Mouse (Mus musculus) c-Kit-positive CD71-negative TER-119-negative erythroid progenitor cells, embryonic 14.5 days (primary cell): ENCODE results near the gene Ppp1r18.
A peak's percentile ranks its signal among the peaks of the same experiment; 100 is the strongest.

Source experiments
- DNase-seq: peaks from one replicate; pipeline ENCODE4 v3.0.0-alpha.2; 2013; ENCODE audit warnings: low read depth

Ppp1r18 gene

GRCm38 (mm10) chr17:35909919-35910369, 44.6 kb downstream of the Ppp1r18 start, which contains the start of gene Atat1:
TSS of gene Atat1 (minus strand) at chr17:35910075.
- DNase-seq, result peak; percentile 96

- DNase-seq, result no peak
Observed at GRCm38 (mm10) chr17:35914975-35915374, 49.6 kb downstream of the Ppp1r18 start.

GRCm38 (mm10) chr17:35915538-35916296, 50.3 kb downstream of the Ppp1r18 start:
- no peak for DNase-seq

GRCm38 (mm10) chr17:35916297-35917142, 51.1 kb downstream of the Ppp1r18 start, which contains the start of the genes Mrps18b and Ppp1r10:
TSS of gene Mrps18b (minus strand) at chr17:35916389.
TSS of gene Ppp1r10 (plus strand) at chr17:35916434.
- DNase-seq, result peak; percentile 95

- no peak for DNase-seq
Observed at GRCm38 (mm10) chr17:35917143-35917462, 51.7 kb downstream of the Ppp1r18 start.

GRCm38 (mm10) chr17:35917463-35918251, 52.3 kb downstream of the Ppp1r18 start:
- DNase-seq, result no peak

GRCm38 (mm10) chr17:35918276-35919059, 53.1 kb downstream of the Ppp1r18 start:
- DNase-seq, result no peak

GRCm38 (mm10) chr17:35919060-35919715, 53.8 kb downstream of the Ppp1r18 start:
- peak; percentile 97 for DNase-seq

- no peak for DNase-seq
Observed at GRCm38 (mm10) chr17:35919864-35920301, 54.5 kb downstream of the Ppp1r18 start.

- DNase-seq, result no peak
Observed at GRCm38 (mm10) chr17:35920384-35920783, 55.0 kb downstream of the Ppp1r18 start.

- DNase-seq, result no peak
Observed at GRCm38 (mm10) chr17:35920862-35921562, 55.6 kb downstream of the Ppp1r18 start.

- no peak for DNase-seq
Observed at GRCm38 (mm10) chr17:35921710-35922109, 56.3 kb downstream of the Ppp1r18 start.

GRCm38 (mm10) chr17:35922566-35922965, 57.2 kb downstream of the Ppp1r18 start:
- DNase-seq, result no peak

GRCm38 (mm10) chr17:35923281-35923680, 57.9 kb downstream of the Ppp1r18 start:
- DNase-seq, result no peak
